Mouse (Mus musculus) cerebellum, adult 2 months (tissue): ENCODE data around the gene Lcorl.

Source experiments
- CTCF ChIP-seq: fragments of 200-500 bp; IDR thresholded peaks from 2 replicates; pipeline ENCODE4 v1.5.1; 2011; ENCODE audit warnings: low read depth, mild to moderate bottlenecking, control low read depth, low read length, moderate library complexity, borderline replicate concordance; ENCODE audit not compliant: insufficient read depth
- POLR2A ChIP-seq: fragments of 200-500 bp; IDR thresholded peaks from 2 replicates; pipeline ENCODE4 v1.6.1; 2011; ENCODE audit warnings: low read length, control low read depth, borderline replicate concordance; ENCODE audit not compliant: insufficient read depth

GRCm38 (mm10) chr5:45677639-45678038 is 179.8 kb downstream of the Lcorl start:
- no peak for TF ChIP-seq POLR2A
- no peak for TF ChIP-seq CTCF
